Mouse (Mus musculus) lung, adult 2 months (tissue): ENCODE results near the gene Med6.

Experiments used
- CTCF ChIP-seq: fragments of 200-500 bp; IDR thresholded peaks from 2 replicates; pipeline ENCODE4 v1.5.1; 2011; ENCODE audit warnings: mild to moderate bottlenecking, low read length, control low read depth; ENCODE audit not compliant: insufficient read depth
- POLR2A ChIP-seq: fragments of 200-500 bp; IDR thresholded peaks from 2 replicates; pipeline ENCODE4 v1.6.1; 2011; ENCODE audit warnings: low read depth, mild to moderate bottlenecking, control low read depth, low read length, borderline replicate concordance; ENCODE audit errors: extremely low read depth

DNA sequence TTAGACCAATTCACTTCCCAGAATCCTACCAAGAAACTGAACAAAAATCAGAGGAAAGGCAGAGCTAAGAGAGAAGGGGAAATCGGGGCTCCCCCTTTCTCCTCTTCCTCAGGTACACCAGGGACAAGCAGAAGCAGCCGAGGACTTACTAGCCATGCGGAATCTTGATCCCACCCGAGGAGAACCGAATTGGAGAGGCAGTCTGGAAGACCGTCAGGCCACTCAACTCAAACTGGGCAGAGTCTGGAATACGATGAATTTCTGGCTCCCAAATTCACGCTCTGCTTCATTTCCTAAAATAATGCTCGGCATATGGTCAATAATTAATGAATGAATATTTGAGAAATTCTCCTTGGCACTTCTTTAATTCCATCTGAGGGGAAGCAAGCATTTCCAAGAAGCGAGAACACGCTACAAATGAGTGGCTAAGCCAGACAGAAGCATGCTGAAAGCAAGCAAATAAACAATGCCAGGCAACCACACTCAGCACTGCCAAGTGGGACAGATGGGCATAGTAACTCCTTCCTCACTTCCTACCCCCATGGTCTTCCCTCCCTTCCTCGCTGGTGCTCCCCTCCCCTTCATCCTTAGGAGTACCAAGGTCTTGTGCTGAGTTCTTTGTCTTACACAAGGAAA is 31.5 kb upstream of the Med6 start:
- TF ChIP-seq CTCF (no peak), POLR2A (no peak)
